ENCODE assay signal across 11 mouse cellular contexts in genomic region chr9:120519469-120520125, GRCm38 (mm10). TPM values are rescaled to one million over a fixed set of nuclear protein-coding genes. Genes with fewer than 3 reads are reported as not detected.
DNase-seq lines count a peak whose midpoint lies in the region; ATAC-seq and TF ChIP-seq lines count a peak whose summit lies in the region.
"Had no signal": no experiment of that assay in that cellular context is flagged by ENCODE, and none has a peak within 500 bp of the region (broad histone marks: within the 10 kb centered on the region; RNA-seq: fewer than 3 reads in every experiment).

No protein-coding gene starts in this region.

- no peak for DNase-seq in hindbrain, embryonic 11.5 days (ENCODE audit: low spot score)
- peak; percentile 51 for DNase-seq in retina, embryonic 14.5 days (ENCODE audit: low spot score)
- no peak for DNase-seq in retina, postnatal 1 day
- DNase-seq in stomach, postnatal 0 days (ENCODE audit: low spot score), result no peak
- DNase-seq: embryo, embryonic 11 days; kidney, postnatal 4 days; lung, postnatal 10 days had no signal

- no peak overlapping the region for H3K9ac ChIP-seq in hindbrain, embryonic 12.5 days
- H3K9ac ChIP-seq in hindbrain, embryonic 11.5 days (ENCODE audit: low read depth, low read length), result no peak overlapping the region
- no peak overlapping the region for H3K9ac ChIP-seq in stomach, postnatal 0 days (ENCODE audit: low read length)
- no peak overlapping the region for H3K9ac ChIP-seq in kidney, embryonic 14.5 days (ENCODE audit: low read depth, low read length)

- H3K4me1 ChIP-seq in hindbrain, embryonic 12.5 days, result no peaks in the 10 kb centered on the region
- H3K4me1 ChIP-seq in hindbrain, embryonic 11.5 days (replicated peaks; ENCODE audit: control insufficient read depth, insufficient read depth, low read length), result no peaks in the 10 kb centered on the region
- H3K4me1 ChIP-seq in cortical plate, adult 2 months (ENCODE audit: control insufficient read depth, insufficient read depth, low read length), result no peaks in the 10 kb centered on the region
- no peaks in the 10 kb centered on the region for H3K4me1 ChIP-seq in stomach, postnatal 0 days (replicated peaks; ENCODE audit: control insufficient read depth, insufficient read depth)
- H3K4me1 ChIP-seq in kidney, embryonic 14.5 days (ENCODE audit: control insufficient read depth, insufficient read depth, low read length), result peaks cover 4% of the 10 kb centered on the region; the same call in 1 of the 2 replicates

- TF ChIP-seq CTCF in cortical plate, adult 2 months (IDR thresholded peaks at IDR 0.05; ENCODE audit: extremely low read depth, insufficient read depth, low read length), result no peak
- peak; percentile 48 for TF ChIP-seq CTCF in stomach, postnatal 0 days (IDR thresholded peaks at IDR 0.05; ENCODE audit: low read depth)

- H3K4me3 ChIP-seq in hindbrain, embryonic 12.5 days, result no peak overlapping the region
- H3K4me3 ChIP-seq in hindbrain, embryonic 11.5 days (ENCODE audit: low read depth, low read length), result no peak overlapping the region
- no peak overlapping the region for H3K4me3 ChIP-seq in cortical plate, adult 2 months (ENCODE audit: insufficient read depth, low read length)
- no peak overlapping the region for H3K4me3 ChIP-seq in stomach, postnatal 0 days (ENCODE audit: low read depth, low read length)
- H3K4me3 ChIP-seq in kidney, embryonic 14.5 days (ENCODE audit: low read length), result no peak overlapping the region

- 0 out of 2 replicates have a peak, but pooled peaks have one; percentile 14 for TF ChIP-seq POLR2A in cortical plate, adult 2 months (IDR thresholded peaks at IDR 0.05; ENCODE audit: extremely low read depth, insufficient read depth, low read length)

- H3K36me3 ChIP-seq in hindbrain, embryonic 12.5 days, result no peaks in the 10 kb centered on the region
- H3K36me3 ChIP-seq in hindbrain, embryonic 11.5 days (ENCODE audit: control insufficient read depth, insufficient read depth, low read length), result no peaks in the 10 kb centered on the region
- no peaks in the 10 kb centered on the region for H3K36me3 ChIP-seq in stomach, postnatal 0 days (ENCODE audit: control insufficient read depth, insufficient read depth, low read length)
- no peaks in the 10 kb centered on the region for H3K36me3 ChIP-seq in kidney, embryonic 14.5 days (ENCODE audit: control insufficient read depth, insufficient read depth, low read length)

- H3K27me3 ChIP-seq in hindbrain, embryonic 12.5 days, result no peaks in the 10 kb centered on the region
- H3K27me3 ChIP-seq in hindbrain, embryonic 11.5 days (ENCODE audit: control insufficient read depth, insufficient read depth, low read length), result no peaks in the 10 kb centered on the region
- H3K27me3 ChIP-seq in stomach, postnatal 0 days (ENCODE audit: control insufficient read depth, insufficient read depth, low read length), result no peaks in the 10 kb centered on the region
- no peaks in the 10 kb centered on the region for H3K27me3 ChIP-seq in kidney, embryonic 14.5 days (ENCODE audit: control insufficient read depth, insufficient read depth, low read length)

- 0 out of 2 replicates have a peak overlapping the region, but pooled peaks have one; percentile 15 for H3K4me2 ChIP-seq in hindbrain, embryonic 12.5 days (replicated peaks)
- no peak overlapping the region for H3K4me2 ChIP-seq in hindbrain, embryonic 11.5 days (replicated peaks; ENCODE audit: low read depth, low read length)
- H3K4me2 ChIP-seq in stomach, postnatal 0 days (replicated peaks; ENCODE audit: low read depth), result no peak overlapping the region
- H3K4me2 ChIP-seq in kidney, embryonic 14.5 days (replicated peaks; ENCODE audit: low read depth, low read length), result no peak overlapping the region

- no peak; the same call in 1 of the 2 replicates for ATAC-seq in hindbrain, embryonic 12.5 days (ENCODE audit: low FRiP score)
- no peak for ATAC-seq in hindbrain, embryonic 11.5 days (ENCODE audit: low FRiP score)
- ATAC-seq in stomach, postnatal 0 days (ENCODE audit: low FRiP score, low TSS enrichment), result no peak
- no peak for ATAC-seq in kidney, embryonic 14.5 days (ENCODE audit: low FRiP score, low TSS enrichment)
- ATAC-seq: forebrain, embryonic 14.5 days had no signal

- H3K9me3 ChIP-seq in hindbrain, embryonic 12.5 days (replicated peaks), result no peaks in the 10 kb centered on the region
- H3K9me3 ChIP-seq in hindbrain, embryonic 11.5 days (ENCODE audit: control insufficient read depth, low read length), result no peaks in the 10 kb centered on the region
- no peaks in the 10 kb centered on the region for H3K9me3 ChIP-seq in stomach, postnatal 0 days (ENCODE audit: control insufficient read depth, low read length)
- H3K9me3 ChIP-seq in kidney, embryonic 14.5 days (ENCODE audit: control insufficient read depth, low read length), result no peaks in the 10 kb centered on the region

- WGBS in hindbrain, embryonic 12.5 days, result 54% methylated on average over 19 of the region's 19 CpGs
- WGBS in hindbrain, embryonic 11.5 days, result 55% methylated on average over 19 of the region's 19 CpGs
- WGBS in stomach, postnatal 0 days, result 37% methylated on average over 19 of the region's 19 CpGs
- WGBS in kidney, embryonic 14.5 days, result 57% methylated on average over 19 of the region's 19 CpGs

- H3K27ac ChIP-seq in hindbrain, embryonic 12.5 days, result no peak overlapping the region
- no peak overlapping the region for H3K27ac ChIP-seq in hindbrain, embryonic 11.5 days (ENCODE audit: low read depth, low read length)
- no peak overlapping the region for H3K27ac ChIP-seq in cortical plate, adult 2 months (ENCODE audit: insufficient read depth, low read length)
- no peak overlapping the region for H3K27ac ChIP-seq in stomach, postnatal 0 days (replicated peaks)
- H3K27ac ChIP-seq in kidney, embryonic 14.5 days (ENCODE audit: low read depth, low read length), result no peak overlapping the region

- no peak for TF ChIP-seq EP300 in stomach, postnatal 0 days (optimal IDR thresholded peaks at IDR 0.05)

RNA-seq across cellular contexts. Expression of gene Entpd3, which starts 20.0 kb away (rescaled TPM):
- 1.1 and 1.3 TPM in 2 replicates for polyA plus RNA-seq in hindbrain, embryonic 12.5 days (2016; fragmentation: Nextera tagmentation; extraction: Ambion mirVana)
- polyA plus RNA-seq in hindbrain, embryonic 11.5 days (2014; fragmentation: Nextera tagmentation; extraction: Ambion mirVana), result 0.47 and 0.51 TPM in 2 replicates
- polyA plus RNA-seq in cortical plate, adult 2 months (2012; rRNA removed), result 7.0 and 8.0 TPM in 2 replicates
- 2.1 and 2.3 TPM in 2 replicates for polyA plus RNA-seq in stomach, postnatal 0 days (2015; fragmentation: Nextera tagmentation; extraction: Ambion mirVana)
- 0.50 and 1.7 TPM in 2 replicates for polyA plus RNA-seq in kidney, embryonic 14.5 days (2014; fragmentation: Nextera tagmentation; extraction: Ambion mirVana)

RNA-seq across cellular contexts. Expression of gene Eif1b, which starts 27.6 kb away (rescaled TPM):
- 284 and 287 TPM in 2 replicates for polyA plus RNA-seq in hindbrain, embryonic 12.5 days (2016; fragmentation: Nextera tagmentation; extraction: Ambion mirVana)
- polyA plus RNA-seq in hindbrain, embryonic 11.5 days (2014; fragmentation: Nextera tagmentation; extraction: Ambion mirVana), result 274 and 279 TPM in 2 replicates
- polyA plus RNA-seq in cortical plate, adult 2 months (2012; rRNA removed), result 147 and 149 TPM in 2 replicates
- polyA plus RNA-seq in stomach, postnatal 0 days (2015; fragmentation: Nextera tagmentation; extraction: Ambion mirVana), result 93.3 and 112 TPM in 2 replicates
- 160 and 173 TPM in 2 replicates for polyA plus RNA-seq in kidney, embryonic 14.5 days (2014; fragmentation: Nextera tagmentation; extraction: Ambion mirVana)

RNA-seq across cellular contexts. Expression of gene Rpl14, which starts 51.6 kb away (rescaled TPM):
- polyA plus RNA-seq in hindbrain, embryonic 12.5 days (2016; fragmentation: Nextera tagmentation; extraction: Ambion mirVana), result 564 and 574 TPM in 2 replicates
- polyA plus RNA-seq in hindbrain, embryonic 11.5 days (2014; fragmentation: Nextera tagmentation; extraction: Ambion mirVana), result 822 and 883 TPM in 2 replicates
- polyA plus RNA-seq in cortical plate, adult 2 months (2012; rRNA removed), result 326 and 355 TPM in 2 replicates
- 742 and 777 TPM in 2 replicates for polyA plus RNA-seq in stomach, postnatal 0 days (2015; fragmentation: Nextera tagmentation; extraction: Ambion mirVana)
- 1,099 and 1,259 TPM in 2 replicates for polyA plus RNA-seq in kidney, embryonic 14.5 days (2014; fragmentation: Nextera tagmentation; extraction: Ambion mirVana)
